Mouse (Mus musculus) limb, embryonic 10.5 days (tissue): ENCODE results near the gene Fem1b. TPM values are rescaled to one million over a fixed set of nuclear protein-coding genes. Genes with fewer than 3 reads are reported as not detected.
"Not testable (repeated sequence)": the region's sequence is repeated elsewhere in the genome, so short reads cannot be mapped to it uniquely, and the experiment has no call there.

Experiments used
- DNase-seq: peaks from one replicate; pipeline ENCODE4 v3.0.0-alpha.2; 2017; ENCODE audit warnings: low spot score
- H3K27ac ChIP-seq: fragments of 300-500 bp; sonication (generic); 2 replicates; pipeline ENCODE4 v1.5.1; 2016; ENCODE audit warnings: mild to moderate bottlenecking
- H3K27me3 ChIP-seq: fragments of 300-500 bp; sonication (generic); 2 replicates; pipeline ENCODE4 v1.6.1; 2016; ENCODE audit warnings: low read depth, mild to moderate bottlenecking; ENCODE audit not compliant: poor library complexity, severe bottlenecking
- H3K36me3 ChIP-seq: fragments of 300-500 bp; sonication (generic); 2 replicates; pipeline ENCODE4 v1.6.1; 2016; ENCODE audit warnings: mild to moderate bottlenecking, moderate library complexity
- H3K4me1 ChIP-seq: fragments of 300-500 bp; sonication (generic); 2 replicates; pipeline ENCODE4 v1.6.1; 2016
- H3K4me3 ChIP-seq: fragments of 300-500 bp; sonication (generic); 2 replicates; pipeline ENCODE4 v1.5.1; 2016; ENCODE audit warnings: mild to moderate bottlenecking, moderate library complexity
- H3K9me3 ChIP-seq: fragments of 300-500 bp; sonication (generic); replicated peaks from 2 replicates; pipeline ENCODE4 v1.6.1; 2016; ENCODE audit warnings: mild to moderate bottlenecking
- WGBS: fragments of 180-500 bp; shearing (Covaris S2); methylation state at CpG from one replicate; pipeline ENCODE4 v1.1.7; 2016; 5-methylcytosine and 5-hydroxymethylcytosine counted together
- polyA plus RNA-seq: library from polyadenylated mRNA; unstranded; fragments of >200 nt; fragmentation: Nextera tagmentation; extraction: Ambion mirVana; gene quantifications from 2 replicates; pipeline ENCODE4 v1.2.1, GENCODE M21; 2016

Gene Fem1b
- polyA plus RNA-seq, result 27.3 and 30.3 TPM in 2 replicates

DNA sequence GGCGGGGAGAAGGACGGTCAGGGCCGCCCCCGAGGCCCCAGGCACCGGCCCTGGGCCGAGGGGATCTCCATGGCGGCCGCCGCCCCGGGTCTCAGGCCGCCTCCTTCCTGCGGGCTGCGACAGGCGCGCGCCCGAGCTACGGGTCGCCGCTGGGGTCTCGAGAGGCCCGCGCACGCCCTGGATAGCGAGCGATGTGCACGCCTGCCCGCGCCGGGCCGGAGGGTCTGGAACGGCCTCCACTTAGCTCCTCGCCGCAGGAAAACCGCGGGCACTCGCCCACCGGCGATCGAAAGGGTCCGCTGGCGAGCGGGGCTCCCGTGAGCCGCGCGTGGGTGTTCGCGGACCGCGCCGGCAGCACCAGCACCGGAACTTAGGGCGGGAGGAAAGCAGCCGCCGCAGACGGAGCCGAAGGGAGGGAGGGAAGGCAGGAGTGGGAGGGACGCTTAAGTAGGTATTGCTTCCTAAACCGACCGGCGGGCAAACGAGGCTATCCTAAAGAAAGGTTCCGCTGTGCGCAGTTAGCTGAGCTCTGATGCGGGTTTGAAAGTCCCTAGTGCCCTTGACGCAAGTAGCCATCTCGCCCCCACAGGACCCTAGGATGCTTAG lies at the start of gene Fem1b:
Gene Fem1b, minus strand, starts transcription at position 419 of the 606 bp plus-strand sequence.
- under 1% methylated on average over 68 of the region's 68 CpGs for WGBS
- peak; percentile 92 for DNase-seq
- H3K4me1 ChIP-seq, result peaks cover 31% of the 10 kb centered on the region
- H3K27ac ChIP-seq, result peak within 1 kb of the TSS; percentile 95
- H3K27me3 ChIP-seq, result no peaks in the 10 kb centered on the region
- peaks cover 7% of the 10 kb centered on the region; the same call in 1 of the 2 replicates for H3K36me3 ChIP-seq
- no peaks in the 10 kb centered on the region for H3K9me3 ChIP-seq
- peak within 1 kb of the TSS; percentile 94 for H3K4me3 ChIP-seq

DNA sequence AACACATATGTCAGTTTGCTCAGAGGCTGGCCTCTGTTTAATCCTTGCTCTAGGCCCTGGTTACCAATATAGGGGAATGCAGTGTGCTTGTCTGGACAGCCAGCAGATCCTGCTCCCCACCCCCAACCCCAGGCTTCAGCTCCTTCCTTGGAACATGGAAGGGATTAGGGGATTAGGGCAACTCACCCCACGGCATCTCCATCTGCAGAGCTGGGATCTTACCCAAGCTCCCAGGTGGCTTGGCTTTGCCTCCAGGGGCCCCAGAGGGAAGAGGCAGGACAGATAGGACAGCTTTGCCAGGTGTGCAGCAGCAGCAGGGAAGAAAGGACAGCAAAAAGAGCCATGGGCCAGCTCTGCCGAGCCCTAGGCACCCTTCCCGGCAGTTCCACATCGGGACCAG lies 49.1 kb upstream of the Fem1b start:
- Histone ChIP-seq H3K36me3 (no peaks in the 10 kb centered on the region), H3K27ac (peak overlapping the region; percentile 67), H3K4me3 (no peak overlapping the region), H3K27me3 (no peaks in the 10 kb centered on the region), H3K4me1 (peaks cover 52% of the 10 kb centered on the region), H3K9me3 (no peaks in the 10 kb centered on the region)
- 66% methylated on average over 4 of the region's 4 CpGs for WGBS
- DNase-seq, result no peak

DNA sequence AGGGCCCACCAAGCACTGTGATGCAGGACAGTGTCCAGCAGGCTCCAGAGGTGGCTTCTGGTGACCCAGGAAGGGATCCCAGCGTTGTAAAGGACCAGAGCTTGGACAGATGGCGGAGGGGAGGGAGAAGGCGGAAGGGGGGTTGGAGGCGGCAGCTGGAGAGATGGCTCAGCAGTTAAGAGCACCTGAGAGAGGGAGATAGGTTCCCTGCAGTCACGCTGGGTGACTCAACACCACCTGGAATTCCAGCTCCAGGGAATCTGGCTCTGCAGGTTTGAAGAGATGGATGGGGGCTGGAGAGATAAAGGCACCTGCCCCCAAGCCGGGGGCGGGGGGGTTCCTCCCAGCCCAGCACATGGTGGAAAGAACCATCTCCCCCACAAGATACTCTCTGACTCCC lies 48.4 kb upstream of the Fem1b start:
- not testable (repeated sequence) for H3K36me3 ChIP-seq, H3K9me3 ChIP-seq, H3K4me3 ChIP-seq, DNase-seq, H3K27me3 ChIP-seq
- 49% methylated on average over 7 of the region's 7 CpGs for WGBS
- peak overlapping the region; percentile 87 for H3K27ac ChIP-seq
- H3K4me1 ChIP-seq, result peaks cover 54% of the 10 kb centered on the region

DNA sequence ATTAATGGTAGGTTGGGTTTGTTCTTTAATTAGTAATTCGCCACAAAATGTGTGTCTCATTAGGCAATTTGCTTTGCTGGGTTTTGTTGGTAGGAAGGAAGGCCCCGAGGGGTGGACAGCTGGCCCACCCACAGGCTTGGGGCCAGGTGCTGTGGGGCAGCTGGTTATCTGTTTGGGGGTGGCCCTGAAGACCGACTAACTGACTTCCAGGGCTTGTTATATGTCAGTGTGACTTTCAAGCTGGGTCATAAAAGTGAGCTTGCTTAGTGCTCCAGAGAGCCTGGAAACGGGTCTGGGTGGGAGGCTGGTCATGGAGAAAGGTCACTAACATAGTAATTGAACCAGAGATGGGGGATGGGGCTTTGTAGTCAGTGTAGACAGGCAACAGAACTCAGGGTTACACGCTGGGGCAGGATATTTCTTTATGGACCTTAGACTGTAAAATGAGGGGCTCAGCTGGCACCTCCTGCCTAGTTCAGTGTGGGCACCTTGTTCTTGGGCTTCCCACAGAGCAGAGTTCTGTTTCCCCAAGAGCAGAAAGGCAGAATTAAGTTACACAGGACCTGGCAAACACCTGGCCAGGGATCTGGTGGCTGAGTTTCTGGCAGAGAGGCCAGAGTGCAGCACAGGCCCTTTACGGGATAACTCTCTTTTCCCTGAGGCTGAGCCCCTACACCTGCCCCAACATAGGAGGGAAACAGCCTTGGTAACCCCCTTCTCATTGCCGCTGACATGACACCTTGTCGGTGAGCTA lies 46.7 kb upstream of the Fem1b start:
- no peaks in the 10 kb centered on the region for H3K27me3 ChIP-seq
- WGBS, result 23% methylated on average over 8 of the region's 8 CpGs
- peak overlapping the region; percentile 40 for H3K4me3 ChIP-seq
- peak overlapping the region; percentile 87 for H3K27ac ChIP-seq
- no peaks in the 10 kb centered on the region for H3K36me3 ChIP-seq
- no peaks in the 10 kb centered on the region for H3K9me3 ChIP-seq
- H3K4me1 ChIP-seq, result peaks cover 66% of the 10 kb centered on the region
- DNase-seq, result peak; percentile 80

DNA sequence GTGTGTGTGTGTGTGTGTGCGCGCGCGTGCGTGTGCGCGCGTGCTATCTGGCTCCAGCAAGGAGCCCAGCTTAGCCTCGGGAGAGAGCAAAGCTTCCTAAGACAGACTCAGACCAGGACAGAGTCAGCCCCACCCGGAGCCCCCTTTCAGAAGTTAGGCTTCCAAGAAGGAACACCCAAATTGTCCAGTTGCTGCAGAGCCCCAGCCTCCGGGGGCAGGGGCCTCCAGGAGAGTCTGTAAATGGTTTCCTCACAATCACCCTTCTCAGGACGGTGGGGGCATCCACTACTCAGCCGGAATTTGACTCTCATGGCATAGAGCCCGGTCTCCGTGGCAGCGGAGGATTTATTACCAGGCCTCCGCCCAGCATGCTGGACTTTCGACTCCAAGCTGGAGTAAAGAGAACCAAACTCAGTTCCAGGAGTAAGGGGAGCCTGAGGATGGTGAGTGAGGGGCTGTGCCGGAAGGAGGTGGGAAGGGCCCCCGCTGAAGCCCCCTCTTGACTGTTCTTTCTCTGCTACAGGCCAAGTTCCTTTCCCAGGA lies 46.1 kb upstream of the Fem1b start, which contains the start of gene Calml4:
Gene Calml4, plus strand, starts transcription at position 362 of the 543 bp plus-strand sequence.
- Histone ChIP-seq H3K4me3 (peak within 1 kb of the TSS; percentile 40), H3K27me3 (no peaks in the 10 kb centered on the region), H3K27ac (peak within 1 kb of the TSS; percentile 87), H3K4me1 (peaks cover 69% of the 10 kb centered on the region), H3K36me3 (no peaks in the 10 kb centered on the region), H3K9me3 (no peaks in the 10 kb centered on the region)
- DNase-seq, result peak; percentile 74
- WGBS, result 37% methylated on average over 20 of the region's 20 CpGs

DNA sequence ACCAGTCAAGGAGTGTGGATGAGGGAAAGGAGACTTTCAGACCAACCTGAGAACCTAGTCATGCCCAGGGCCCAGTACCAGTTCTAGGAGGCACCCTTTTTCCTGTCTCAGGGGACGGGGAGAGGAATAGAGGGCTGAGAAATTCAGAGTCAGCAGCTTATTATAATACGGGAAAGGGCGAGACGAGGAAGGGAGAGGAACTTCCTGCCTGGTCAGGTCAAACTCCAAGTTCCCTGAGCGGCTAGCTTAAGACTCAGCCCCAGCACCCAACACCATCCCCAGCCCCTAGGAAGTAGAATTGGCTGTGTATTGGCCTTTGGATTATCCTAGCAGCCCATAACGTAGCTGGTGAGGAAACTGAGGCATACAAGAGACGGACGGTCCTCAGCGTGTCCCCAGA lies 45.5 kb upstream of the Fem1b start:
- Histone ChIP-seq H3K9me3 (no peaks in the 10 kb centered on the region), H3K27ac (peak overlapping the region; percentile 87), H3K4me3 (peak overlapping the region; percentile 40), H3K27me3 (no peaks in the 10 kb centered on the region), H3K36me3 (no peaks in the 10 kb centered on the region), H3K4me1 (peaks cover 70% of the 10 kb centered on the region)
- 76% methylated on average over 9 of the region's 9 CpGs for WGBS
- no peak for DNase-seq

DNA sequence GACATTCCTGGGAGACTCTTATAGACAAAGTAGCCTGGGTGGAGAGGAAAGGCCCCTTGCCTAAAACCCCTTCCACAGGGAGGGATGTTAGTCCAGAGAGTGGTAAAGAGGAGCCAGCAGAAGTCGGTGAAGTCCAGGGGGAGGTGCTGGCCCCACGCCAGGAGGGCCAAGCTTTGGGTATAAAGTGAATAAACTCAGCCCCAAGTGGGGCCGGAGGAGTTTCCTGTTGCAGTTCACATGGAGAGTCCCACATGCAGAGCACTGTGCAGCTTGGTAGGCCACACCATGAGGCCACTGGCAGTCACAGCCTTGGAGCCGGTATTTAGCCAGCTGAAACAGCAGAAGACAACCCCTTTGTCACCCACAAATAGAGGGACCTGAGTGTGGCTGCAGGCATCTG lies 42.7 kb upstream of the Fem1b start:
- Histone ChIP-seq H3K36me3 (peaks cover 13% of the 10 kb centered on the region), H3K27me3 (no peaks in the 10 kb centered on the region), H3K9me3 (no peaks in the 10 kb centered on the region), H3K4me1 (peaks cover 67% of the 10 kb centered on the region), H3K4me3 (no peak overlapping the region; the same call in 1 of the 2 replicates), H3K27ac (peak overlapping the region; percentile 70)
- no peak for DNase-seq
- WGBS, result 74% methylated on average over 4 of the region's 4 CpGs

DNA sequence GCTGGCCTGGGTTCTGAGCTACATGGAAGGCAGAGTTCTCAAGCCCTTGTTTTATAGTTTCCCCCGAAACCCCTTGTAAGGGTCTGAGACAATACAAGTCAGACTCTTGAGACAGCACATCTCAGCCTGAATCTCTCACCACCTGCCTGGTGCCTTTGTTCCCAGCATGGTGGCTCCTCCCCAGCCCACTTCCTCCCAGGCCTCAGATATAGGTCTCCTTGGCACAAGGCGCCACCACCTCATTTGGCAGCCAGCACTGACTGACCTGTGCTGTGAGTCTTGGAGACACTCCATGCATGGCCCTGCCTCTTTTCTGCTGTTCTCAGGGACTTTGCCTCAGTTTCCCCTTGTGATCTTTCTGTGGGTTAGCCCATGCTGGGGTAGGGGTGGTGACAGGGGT lies 39.8 kb upstream of the Fem1b start:
- no peaks in the 10 kb centered on the region for H3K27me3 ChIP-seq
- peaks cover 20% of the 10 kb centered on the region for H3K36me3 ChIP-seq
- H3K4me1 ChIP-seq, result peaks cover 49% of the 10 kb centered on the region
- no peak overlapping the region for H3K4me3 ChIP-seq
- peak overlapping the region; percentile 43 for H3K27ac ChIP-seq
- H3K9me3 ChIP-seq, result no peaks in the 10 kb centered on the region
- 89% methylated on average over 2 of the region's 2 CpGs for WGBS
- DNase-seq, result no peak

DNA sequence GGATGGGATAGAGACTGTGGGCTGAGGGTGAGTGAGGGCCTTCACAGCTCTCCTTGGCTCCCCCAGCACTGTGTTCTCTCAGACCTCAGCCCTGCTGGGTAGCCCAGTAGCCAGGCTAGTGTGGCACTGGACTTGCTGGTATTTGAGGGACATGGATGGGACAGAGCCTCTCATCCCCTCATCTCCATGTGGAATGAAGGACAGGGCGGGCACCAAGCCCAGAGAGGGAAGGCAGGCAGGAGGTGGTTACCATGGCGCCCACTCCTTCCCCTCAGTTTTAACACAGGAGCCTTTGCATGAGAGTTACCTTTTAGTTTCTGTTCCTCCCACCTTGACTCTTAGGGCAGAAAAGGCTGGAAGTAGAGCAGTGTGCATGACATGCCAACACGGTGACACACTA lies 36.9 kb upstream of the Fem1b start:
- no peaks in the 10 kb centered on the region for H3K9me3 ChIP-seq
- H3K4me1 ChIP-seq, result peaks cover 29% of the 10 kb centered on the region
- H3K27ac ChIP-seq, result no peak overlapping the region
- H3K4me3 ChIP-seq, result no peak overlapping the region
- peaks cover 21% of the 10 kb centered on the region for H3K36me3 ChIP-seq
- DNase-seq, result no peak
- H3K27me3 ChIP-seq, result no peaks in the 10 kb centered on the region
- WGBS, result 90% methylated on average over 3 of the region's 3 CpGs

DNA sequence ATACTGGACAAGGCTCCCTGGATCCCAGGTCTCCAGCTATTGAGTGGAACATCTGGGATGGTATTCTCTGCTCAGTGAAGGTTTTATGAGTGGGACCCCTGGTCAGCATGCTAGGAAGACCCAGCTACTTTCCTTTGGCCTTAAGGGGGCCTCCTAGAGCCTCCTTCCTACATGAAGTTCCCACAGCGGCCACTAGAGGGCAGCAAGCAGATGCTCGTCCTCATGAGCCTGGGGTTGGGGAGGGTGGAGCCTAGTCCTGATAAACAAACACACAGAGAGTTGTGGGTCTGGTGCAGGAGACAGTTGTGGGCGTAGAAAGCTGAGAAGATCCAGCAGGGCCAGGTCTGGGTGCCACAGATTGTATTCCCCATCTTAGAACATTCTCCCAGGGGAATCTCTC lies 36.0 kb upstream of the Fem1b start:
- H3K27ac ChIP-seq, result no peak overlapping the region
- H3K9me3 ChIP-seq, result no peaks in the 10 kb centered on the region
- H3K27me3 ChIP-seq, result no peaks in the 10 kb centered on the region
- H3K36me3 ChIP-seq, result peaks cover 21% of the 10 kb centered on the region
- peak; percentile 96 for DNase-seq
- H3K4me1 ChIP-seq, result peaks cover 25% of the 10 kb centered on the region
- WGBS, result 5% methylated on average over 3 of the region's 3 CpGs
- H3K4me3 ChIP-seq, result no peak overlapping the region

DNA sequence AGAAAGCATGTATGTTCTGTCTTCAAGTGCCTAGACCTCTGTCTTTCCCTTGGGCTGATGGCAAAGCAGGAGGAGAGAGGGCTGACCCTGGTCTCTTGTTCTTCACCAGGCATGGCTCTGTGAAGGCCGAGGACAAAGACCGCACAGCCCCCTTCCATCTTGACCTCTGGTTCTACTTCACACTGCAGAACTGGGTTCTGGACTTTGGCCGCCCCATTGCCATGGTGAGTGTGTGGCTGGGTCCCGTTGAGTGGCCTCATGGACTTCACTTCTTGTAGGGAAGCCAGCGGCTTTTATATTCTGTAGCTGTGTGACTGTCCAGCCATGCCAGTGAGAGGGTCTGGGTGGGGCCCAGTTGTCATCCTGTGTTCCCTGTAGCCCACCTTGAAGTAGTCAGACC lies 32.7 kb upstream of the Fem1b start:
- no peak for DNase-seq
- H3K9me3 ChIP-seq, result no peaks in the 10 kb centered on the region
- no peak overlapping the region for H3K4me3 ChIP-seq
- H3K27me3 ChIP-seq, result no peaks in the 10 kb centered on the region
- peaks cover 19% of the 10 kb centered on the region for H3K4me1 ChIP-seq
- H3K27ac ChIP-seq, result no peak overlapping the region
- peaks cover 14% of the 10 kb centered on the region for H3K36me3 ChIP-seq
- WGBS, result 95% methylated on average over 5 of the region's 5 CpGs

DNA sequence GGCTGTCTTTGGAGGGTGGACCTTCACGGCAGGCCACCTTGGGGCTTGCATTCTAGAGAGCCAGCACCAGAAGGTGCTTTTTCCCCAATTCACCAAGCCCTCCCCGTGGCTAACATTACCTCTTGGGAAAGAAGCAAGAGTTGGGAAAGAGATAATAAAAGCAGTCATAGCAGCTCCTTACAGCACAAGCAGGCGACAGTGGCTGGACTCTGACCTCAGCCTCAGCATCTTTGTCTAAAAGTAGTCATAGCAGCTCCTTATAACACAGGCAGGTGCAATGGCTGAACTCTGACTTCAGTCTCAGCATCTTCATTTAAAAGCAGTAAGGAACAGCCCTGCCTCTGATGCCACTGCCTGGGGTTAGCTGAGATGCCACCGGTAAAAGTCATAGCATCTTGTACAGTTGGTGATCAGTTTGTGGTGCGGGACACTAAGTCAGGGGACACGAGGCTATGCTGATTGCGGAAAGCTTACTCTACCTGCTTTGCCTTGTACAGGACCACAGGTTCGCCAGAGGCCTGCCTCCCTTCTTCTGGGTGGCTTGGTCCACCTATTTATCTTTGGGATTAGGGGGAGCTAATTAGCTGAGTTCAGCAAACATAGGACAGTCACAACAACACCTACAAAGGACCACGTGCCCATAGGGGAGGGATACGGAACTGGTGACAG lies 31.8 kb upstream of the Fem1b start:
- Histone ChIP-seq H3K9me3 (no peaks in the 10 kb centered on the region), H3K4me3 (no peak overlapping the region), H3K27ac (no peak overlapping the region), H3K27me3 (no peaks in the 10 kb centered on the region), H3K36me3 (peaks cover 9% of the 10 kb centered on the region; the same call in 1 of the 2 replicates), H3K4me1 (peaks cover 25% of the 10 kb centered on the region)
- WGBS, result 88% methylated on average over 10 of the region's 10 CpGs
- DNase-seq, result no peak
